11 mouse cellular contexts compared by ENCODE assay signal in genomic region chr17:79771727-79772126, GRCm38 (mm10). TPM values are rescaled to one million over a fixed set of nuclear protein-coding genes. Genes with fewer than 3 reads are reported as not detected.
DNase-seq lines count a peak whose midpoint lies in the region; ATAC-seq and TF ChIP-seq lines count a peak whose summit lies in the region.
"Had no signal": no experiment of that assay in that cellular context is flagged by ENCODE, and none has a peak within 500 bp of the region (broad histone marks: within the 10 kb centered on the region; RNA-seq: fewer than 3 reads in every experiment).

No protein-coding gene starts in this region.

- no peaks in the 10 kb centered on the region for H3K9me3 ChIP-seq in kidney, embryonic 14.5 days (ENCODE audit: control insufficient read depth, low read length)
- no peaks in the 10 kb centered on the region for H3K9me3 ChIP-seq in embryonic facial prominence, embryonic 12.5 days
- no peaks in the 10 kb centered on the region for H3K9me3 ChIP-seq in hindbrain, embryonic 15.5 days
- no peaks in the 10 kb centered on the region for H3K9me3 ChIP-seq in neural tube, embryonic 12.5 days
- H3K9me3 ChIP-seq in intestine, postnatal 0 days (ENCODE audit: control insufficient read depth) = no peaks in the 10 kb centered on the region
- H3K9me3 ChIP-seq: lung, embryonic 15.5 days had no signal

- H3K27ac ChIP-seq in kidney, embryonic 14.5 days (ENCODE audit: low read depth, low read length) = peak overlapping the region; percentile 17; the same call in 1 of the 2 replicates
- H3K27ac ChIP-seq in embryonic facial prominence, embryonic 12.5 days = no peak overlapping the region
- H3K27ac ChIP-seq in hindbrain, embryonic 15.5 days (replicated peaks) = no peak overlapping the region
- no peak overlapping the region for H3K27ac ChIP-seq in neural tube, embryonic 12.5 days
- H3K27ac ChIP-seq in intestine, postnatal 0 days (ENCODE audit: low read depth, low read length) = no peak overlapping the region
- H3K27ac ChIP-seq: lung, embryonic 15.5 days had no signal

- WGBS in kidney, embryonic 14.5 days = 20% methylated on average over 10 of the region's 10 CpGs
- 21% methylated on average over 10 of the region's 10 CpGs for WGBS in embryonic facial prominence, embryonic 12.5 days
- 13% methylated on average over 10 of the region's 10 CpGs for WGBS in hindbrain, embryonic 15.5 days
- 18% methylated on average over 10 of the region's 10 CpGs for WGBS in neural tube, embryonic 12.5 days
- WGBS in intestine, postnatal 0 days = 72% methylated on average over 10 of the region's 10 CpGs

- peak overlapping the region; percentile 13; the same call in 1 of the 2 replicates for H3K4me2 ChIP-seq in kidney, embryonic 14.5 days (replicated peaks; ENCODE audit: low read depth, low read length)
- peak overlapping the region; percentile 28; the same call in 1 of the 2 replicates for H3K4me2 ChIP-seq in embryonic facial prominence, embryonic 12.5 days (replicated peaks)
- H3K4me2 ChIP-seq in hindbrain, embryonic 15.5 days = peak overlapping the region; percentile 20
- H3K4me2 ChIP-seq in neural tube, embryonic 12.5 days (replicated peaks) = peak overlapping the region; percentile 31; the same call in 1 of the 2 replicates
- H3K4me2 ChIP-seq in intestine, postnatal 0 days (replicated peaks; ENCODE audit: low read depth) = no peak overlapping the region
- H3K4me2 ChIP-seq: lung, embryonic 15.5 days had no signal

- ATAC-seq in kidney, embryonic 14.5 days (ENCODE audit: low FRiP score, low TSS enrichment) = peak; percentile 81
- ATAC-seq in embryonic facial prominence, embryonic 12.5 days (ENCODE audit: insufficient number of reproducible peaks, insufficient read depth, low FRiP score, low TSS enrichment) = peak; percentile 83; the same call in 1 of the 2 replicates
- ATAC-seq in hindbrain, embryonic 15.5 days (ENCODE audit: low FRiP score, low read depth) = 0 out of 2 replicates have a peak, but pooled peaks have one; percentile 68
- ATAC-seq in neural tube, embryonic 12.5 days (ENCODE audit: low FRiP score, low read depth) = no peak
- no peak for ATAC-seq in intestine, postnatal 0 days
- ATAC-seq: activated CD4-positive, CD25-positive, alpha-beta regulatory T cell, adult 4 months had no signal

- no peak overlapping the region for H3K9ac ChIP-seq in kidney, embryonic 14.5 days (ENCODE audit: low read depth, low read length)
- H3K9ac ChIP-seq in embryonic facial prominence, embryonic 12.5 days = no peak overlapping the region
- no peak overlapping the region for H3K9ac ChIP-seq in hindbrain, embryonic 15.5 days
- H3K9ac ChIP-seq in neural tube, embryonic 12.5 days = no peak overlapping the region
- H3K9ac ChIP-seq in intestine, postnatal 0 days (ENCODE audit: low read depth, low read length) = no peak overlapping the region
- H3K9ac ChIP-seq: lung, embryonic 15.5 days had no signal

- no peak overlapping the region for H3K4me3 ChIP-seq in kidney, embryonic 14.5 days (ENCODE audit: low read length)
- H3K4me3 ChIP-seq in embryonic facial prominence, embryonic 12.5 days = no peak overlapping the region
- no peak overlapping the region for H3K4me3 ChIP-seq in hindbrain, embryonic 15.5 days
- H3K4me3 ChIP-seq in neural tube, embryonic 12.5 days = no peak overlapping the region
- no peak overlapping the region for H3K4me3 ChIP-seq in intestine, postnatal 0 days (ENCODE audit: low read depth, low read length)
- H3K4me3 ChIP-seq: lung, embryonic 15.5 days had no signal

- TF ChIP-seq CTCF in intestine, postnatal 0 days (IDR thresholded peaks at IDR 0.05; ENCODE audit: low read depth) = no peak

- no peaks in the 10 kb centered on the region for H3K27me3 ChIP-seq in kidney, embryonic 14.5 days (ENCODE audit: control insufficient read depth, insufficient read depth, low read length)
- no peaks in the 10 kb centered on the region for H3K27me3 ChIP-seq in embryonic facial prominence, embryonic 12.5 days
- no peaks in the 10 kb centered on the region for H3K27me3 ChIP-seq in hindbrain, embryonic 15.5 days
- no peaks in the 10 kb centered on the region for H3K27me3 ChIP-seq in neural tube, embryonic 12.5 days (replicated peaks)
- H3K27me3 ChIP-seq in intestine, postnatal 0 days (replicated peaks; ENCODE audit: control insufficient read depth, insufficient read depth, low read length) = no peaks in the 10 kb centered on the region
- H3K27me3 ChIP-seq: lung, embryonic 15.5 days had no signal

- H3K36me3 ChIP-seq in kidney, embryonic 14.5 days (ENCODE audit: control insufficient read depth, insufficient read depth, low read length) = no peaks in the 10 kb centered on the region
- no peaks in the 10 kb centered on the region for H3K36me3 ChIP-seq in embryonic facial prominence, embryonic 12.5 days
- H3K36me3 ChIP-seq in hindbrain, embryonic 15.5 days = no peaks in the 10 kb centered on the region
- no peaks in the 10 kb centered on the region for H3K36me3 ChIP-seq in neural tube, embryonic 12.5 days
- H3K36me3 ChIP-seq in intestine, postnatal 0 days (ENCODE audit: control insufficient read depth, insufficient read depth) = no peaks in the 10 kb centered on the region
- H3K36me3 ChIP-seq: lung, embryonic 15.5 days had no signal

- H3K4me1 ChIP-seq in kidney, embryonic 14.5 days (ENCODE audit: control insufficient read depth, insufficient read depth, low read length) = peaks cover 6% of the 10 kb centered on the region; the same call in 1 of the 2 replicates
- peaks cover 6% of the 10 kb centered on the region for H3K4me1 ChIP-seq in embryonic facial prominence, embryonic 12.5 days
- peaks cover 5% of the 10 kb centered on the region for H3K4me1 ChIP-seq in hindbrain, embryonic 15.5 days (replicated peaks)
- peaks cover 5% of the 10 kb centered on the region; the same call in 1 of the 2 replicates for H3K4me1 ChIP-seq in neural tube, embryonic 12.5 days
- no peaks in the 10 kb centered on the region for H3K4me1 ChIP-seq in intestine, postnatal 0 days (replicated peaks; ENCODE audit: control insufficient read depth, insufficient read depth, low read length)

- no peak for DNase-seq in kidney, adult 9 months
- DNase-seq in frontal cortex, postnatal 25 days (ENCODE audit: low spot score in 2 of 2) = no peak
- DNase-seq in cerebellum, postnatal 36 days = no peak
- DNase-seq: cerebellum, postnatal 25 days had no signal

RNA-seq across cellular contexts. Expression of gene Cyp1b1, which starts 56.9 kb away (rescaled TPM):
- polyA plus RNA-seq in kidney, embryonic 14.5 days (2014; fragmentation: Nextera tagmentation; extraction: Ambion mirVana) = 9.0 and 16.5 TPM in 2 replicates
- polyA plus RNA-seq in embryonic facial prominence, embryonic 12.5 days (2016; fragmentation: Nextera tagmentation; extraction: Ambion mirVana) = 10.1 and 13.4 TPM in 2 replicates
- 8.1 and 8.7 TPM in 2 replicates for polyA plus RNA-seq in hindbrain, embryonic 15.5 days (2015; fragmentation: Nextera tagmentation; extraction: Ambion mirVana)
- polyA plus RNA-seq in neural tube, embryonic 12.5 days (2016; fragmentation: Nextera tagmentation; extraction: Ambion mirVana) = 8.8 and 10.0 TPM in 2 replicates
- 3.7 and 4.4 TPM in 2 replicates for polyA plus RNA-seq in intestine, postnatal 0 days (2015; fragmentation: Nextera tagmentation; extraction: Ambion mirVana)
- polyA plus RNA-seq: activated CD4-positive, CD25-positive, alpha-beta regulatory T cell, adult 4 months had no signal

Comparison
In these comparisons a context has a peak if more than half of its experiments do, and no peak if none do; other contexts are left out.
1. ATAC-seq: peak in kidney, embryonic 14.5 days (single experiment), embryonic facial prominence, embryonic 12.5 days (single experiment) and hindbrain, embryonic 15.5 days (single experiment); none in neural tube, embryonic 12.5 days (single experiment) and intestine, postnatal 0 days (single experiment).